Mouse (Mus musculus): ENCODE results near the gene Lrig1.

Lrig1 gene

GRCm38 (mm10) chr6:94700067-94700491 is at the start of gene Lrig1:
Lrig1 (minus strand) TSS chr6:94700158.
- DNase-seq, result peak; percentile 96 to 99

DNA sequence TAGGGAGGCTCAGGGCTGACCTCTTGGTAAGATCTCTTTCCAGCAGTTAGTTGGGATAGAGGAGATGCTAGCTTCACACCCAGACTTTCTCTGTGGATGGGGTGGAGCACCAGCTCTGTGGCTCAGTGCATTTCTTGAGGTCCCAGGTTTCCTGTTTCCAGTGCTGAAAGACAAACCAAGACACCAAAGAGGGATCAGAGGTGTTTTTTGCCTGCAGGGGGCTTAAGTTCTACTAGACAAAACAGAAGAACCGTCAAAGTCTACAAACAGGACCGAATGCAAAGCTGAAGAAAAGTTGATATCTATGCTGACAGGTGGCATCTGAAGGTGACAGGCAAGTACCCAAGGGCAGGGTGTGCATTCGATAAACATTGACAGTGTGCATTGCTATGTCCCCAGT is 49.7 kb upstream of the Lrig1 start:
- no peak for DNase-seq

- no peak for DNase-seq
Measured at GRCm38 (mm10) chr6:94748361-94748760, 48.4 kb upstream of the Lrig1 start.

DNA sequence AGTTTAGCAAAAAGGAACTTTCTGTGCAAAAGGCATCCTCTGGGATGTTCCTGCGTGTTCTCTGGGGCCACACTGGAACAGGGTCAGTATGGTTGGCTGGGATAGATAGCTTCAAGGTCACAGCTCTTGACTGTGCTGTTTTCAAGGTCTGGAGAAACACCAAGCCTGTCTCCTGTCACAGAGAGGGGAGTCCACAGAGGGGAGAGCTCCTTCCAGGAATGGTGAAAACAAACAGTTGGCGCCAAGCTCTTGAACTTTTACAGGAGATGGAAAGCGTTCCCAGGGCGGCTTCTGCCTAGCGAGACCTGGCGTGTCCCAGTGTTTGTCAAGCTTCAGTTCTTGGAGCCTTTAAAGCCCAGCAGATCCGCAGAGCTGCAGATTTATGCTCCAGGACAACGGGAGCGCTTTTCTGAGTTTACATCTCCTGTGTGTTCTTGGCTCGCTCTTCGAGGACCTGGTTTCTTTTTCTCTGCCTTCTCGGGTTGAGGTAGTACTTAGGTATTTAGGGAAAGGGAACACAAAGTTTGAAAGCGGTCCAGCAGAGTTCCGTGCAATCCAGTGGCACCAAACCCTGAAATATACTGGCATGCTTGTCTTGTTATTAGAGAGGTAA is 40.3 kb upstream of the Lrig1 start:
- DNase-seq, result no peak

GRCm38 (mm10) chr6:94738647-94739046 is 38.7 kb upstream of the Lrig1 start:
- no peak for DNase-seq

GRCm38 (mm10) chr6:94733878-94734277 is 33.9 kb upstream of the Lrig1 start:
- DNase-seq, result peak; percentile 51 to 73

- no peak for DNase-seq
Measured at GRCm38 (mm10) chr6:94729847-94730246, 29.9 kb upstream of the Lrig1 start.

- DNase-seq, result no peak
Measured at GRCm38 (mm10) chr6:94729132-94729531, 29.2 kb upstream of the Lrig1 start.

DNA sequence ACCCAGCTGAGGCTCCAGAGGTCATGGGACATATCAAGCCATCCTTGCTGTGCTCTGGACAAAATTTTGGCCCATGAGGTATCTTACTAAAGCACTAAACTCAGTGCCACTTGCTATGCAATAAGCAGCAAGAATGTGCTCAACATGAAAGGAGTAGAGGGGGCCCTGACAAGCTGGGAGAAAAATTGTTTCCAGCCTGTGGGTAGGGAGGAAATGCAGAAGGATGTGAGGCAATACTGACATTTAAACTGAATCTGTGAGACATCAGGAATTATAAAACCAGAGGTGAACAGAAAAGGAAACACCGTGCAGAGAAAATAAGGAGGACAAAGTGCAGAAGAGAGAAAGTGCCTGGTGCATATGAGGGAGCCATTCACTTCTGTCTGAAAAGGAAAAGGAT is 24.7 kb upstream of the Lrig1 start:
- DNase-seq, result no peak

GRCm38 (mm10) chr6:94718607-94719346 is 18.8 kb upstream of the Lrig1 start:
- no peak for DNase-seq

GRCm38 (mm10) chr6:94717705-94718489 is 17.9 kb upstream of the Lrig1 start:
- no peak for DNase-seq

DNA sequence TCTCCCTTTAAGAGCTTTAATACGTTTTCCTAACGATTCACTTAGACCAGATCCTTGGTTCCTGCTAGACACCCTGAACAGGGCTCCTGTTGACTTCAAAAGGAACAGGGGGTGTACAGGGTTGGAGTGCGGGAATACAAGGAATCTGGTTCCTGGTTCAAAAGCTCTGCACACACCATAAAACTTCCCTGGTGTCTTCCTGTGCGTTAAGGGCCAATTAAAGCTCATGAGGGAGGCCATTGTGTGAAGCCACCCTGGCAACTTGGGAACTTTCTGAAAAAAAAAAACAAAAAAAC is 15.6 kb upstream of the Lrig1 start:
- no peak for DNase-seq

- no peak for DNase-seq
Measured at GRCm38 (mm10) chr6:94714815-94715644, 15.1 kb upstream of the Lrig1 start.

DNA sequence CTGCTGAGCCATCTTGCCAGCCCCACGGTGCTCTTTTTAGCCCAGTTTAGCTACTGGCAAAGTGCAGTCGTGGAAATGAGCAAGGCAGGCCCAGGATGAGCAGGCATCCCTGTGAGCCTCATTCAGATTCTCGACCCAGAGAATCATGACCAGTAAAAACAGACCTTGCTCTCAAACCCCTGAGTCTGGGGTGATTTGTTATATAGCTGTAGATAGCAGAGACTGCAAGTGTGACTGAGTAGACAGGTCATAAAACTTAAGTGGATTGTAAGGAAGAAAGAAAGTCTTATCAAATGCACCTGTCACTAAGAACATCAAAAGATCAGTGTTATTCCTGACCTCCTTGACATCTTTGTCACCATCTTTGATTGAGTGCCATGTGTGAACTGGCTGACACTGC is 9.9 kb upstream of the Lrig1 start:
- DNase-seq, result no peak

DNA sequence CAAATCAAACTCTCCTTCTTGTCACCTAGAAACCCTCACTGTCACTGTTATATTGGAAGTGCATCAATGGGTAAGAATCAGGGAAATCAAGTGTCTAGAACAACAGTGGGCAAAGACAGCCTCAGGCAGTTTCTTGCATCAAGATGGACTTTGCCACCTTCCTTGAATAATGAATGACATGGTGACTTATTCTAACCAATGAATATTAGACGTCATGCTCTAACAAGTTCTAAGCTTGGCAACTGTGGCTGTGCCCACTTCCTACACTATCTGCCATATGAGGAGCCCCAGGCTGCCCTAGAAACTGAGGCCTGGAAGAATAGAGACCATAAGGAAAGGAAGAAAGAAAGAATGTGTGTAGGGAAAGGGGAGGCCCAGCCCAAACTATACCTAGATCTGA is 9.2 kb upstream of the Lrig1 start:
- DNase-seq, result no peak

- DNase-seq, result no peak
Measured at GRCm38 (mm10) chr6:94707254-94707653, 7.3 kb upstream of the Lrig1 start.

- DNase-seq, result no peak
Measured at GRCm38 (mm10) chr6:94705931-94706330, 6.0 kb upstream of the Lrig1 start.

DNA sequence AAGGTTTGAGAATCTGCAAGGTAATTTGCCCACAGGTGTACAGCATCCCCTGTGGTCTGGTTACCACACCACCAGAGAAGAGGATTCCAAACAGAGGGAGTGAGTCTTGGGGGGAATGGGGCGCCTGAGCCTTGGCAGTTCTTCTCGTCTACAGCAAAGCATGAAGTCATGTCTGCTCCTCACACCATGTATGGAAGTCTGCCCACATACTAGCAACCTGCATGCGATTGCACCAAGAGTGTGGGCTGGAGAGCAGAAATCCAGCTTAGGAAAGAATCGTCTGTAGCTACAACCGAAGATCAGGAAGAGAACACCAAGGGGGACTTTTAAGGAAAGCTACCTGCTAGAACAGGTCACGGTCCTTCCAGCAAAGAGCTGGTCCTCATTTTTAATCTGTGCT is 3.0 kb upstream of the Lrig1 start:
- DNase-seq, result no peak

DNA sequence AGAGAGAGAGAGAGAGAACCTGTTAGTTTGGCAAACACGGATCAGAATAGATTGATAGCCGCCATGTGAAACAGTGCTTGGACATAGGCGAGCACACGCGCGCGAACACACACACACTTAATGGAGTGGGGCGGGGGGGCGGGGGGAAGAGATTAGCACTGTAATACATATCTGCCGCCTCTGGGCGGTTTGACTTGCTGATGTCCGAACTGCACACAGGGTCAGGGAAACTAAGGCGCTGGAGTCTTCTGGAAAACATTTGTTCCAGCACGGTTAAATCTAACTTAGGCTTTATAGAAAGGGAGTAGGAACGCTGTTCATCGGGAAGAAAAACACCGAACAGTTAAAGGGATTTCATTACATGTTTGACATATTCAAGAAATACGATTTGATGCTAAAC is 1.1 kb upstream of the Lrig1 start:
- no peak for DNase-seq

- peak; percentile 58 to 63 for DNase-seq
Measured at GRCm38 (mm10) chr6:94700612-94701011, 654 bp upstream of the Lrig1 start.

DNA sequence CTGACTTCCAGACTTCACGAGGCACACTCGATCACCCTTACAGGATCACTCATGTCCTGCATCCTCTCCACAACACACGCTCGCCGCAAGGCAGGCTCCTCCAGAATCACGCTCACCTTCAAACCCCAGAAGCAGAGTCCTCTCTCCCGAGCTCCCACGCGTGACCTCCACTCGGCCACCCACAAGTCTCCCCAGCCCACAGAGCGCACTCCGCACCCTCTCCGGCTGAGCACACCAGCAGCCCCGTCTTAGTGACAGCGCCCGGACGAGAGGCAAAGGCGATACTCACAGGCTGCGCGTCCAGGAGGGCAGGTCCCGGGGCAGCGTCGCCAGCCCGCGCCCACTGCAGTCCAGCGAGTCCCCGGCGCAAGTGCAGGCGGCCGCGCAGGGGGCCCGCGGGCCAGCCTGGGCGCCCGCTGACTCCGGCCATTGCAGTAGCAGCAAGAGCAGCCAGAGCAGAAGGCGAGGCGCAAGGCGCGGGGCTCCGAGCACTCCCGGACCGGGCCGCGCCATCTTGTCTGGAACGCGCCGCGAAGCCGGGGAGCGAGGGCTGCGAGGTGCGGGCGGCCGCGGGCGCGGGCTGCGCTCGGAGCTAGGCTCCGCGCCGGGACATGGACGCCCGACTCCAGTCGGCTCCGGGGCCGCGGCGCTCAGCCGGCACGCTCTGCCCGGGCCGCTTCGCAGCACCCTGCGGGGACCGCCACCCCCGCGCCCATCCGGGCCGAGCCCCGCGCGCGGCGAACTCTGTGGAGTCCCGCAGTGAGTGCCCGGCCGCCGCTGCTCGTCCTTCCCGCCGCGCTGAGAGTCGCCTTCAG is 578 bp downstream of the Lrig1 start:
- DNase-seq, result peak; percentile 54 to 59

DNA sequence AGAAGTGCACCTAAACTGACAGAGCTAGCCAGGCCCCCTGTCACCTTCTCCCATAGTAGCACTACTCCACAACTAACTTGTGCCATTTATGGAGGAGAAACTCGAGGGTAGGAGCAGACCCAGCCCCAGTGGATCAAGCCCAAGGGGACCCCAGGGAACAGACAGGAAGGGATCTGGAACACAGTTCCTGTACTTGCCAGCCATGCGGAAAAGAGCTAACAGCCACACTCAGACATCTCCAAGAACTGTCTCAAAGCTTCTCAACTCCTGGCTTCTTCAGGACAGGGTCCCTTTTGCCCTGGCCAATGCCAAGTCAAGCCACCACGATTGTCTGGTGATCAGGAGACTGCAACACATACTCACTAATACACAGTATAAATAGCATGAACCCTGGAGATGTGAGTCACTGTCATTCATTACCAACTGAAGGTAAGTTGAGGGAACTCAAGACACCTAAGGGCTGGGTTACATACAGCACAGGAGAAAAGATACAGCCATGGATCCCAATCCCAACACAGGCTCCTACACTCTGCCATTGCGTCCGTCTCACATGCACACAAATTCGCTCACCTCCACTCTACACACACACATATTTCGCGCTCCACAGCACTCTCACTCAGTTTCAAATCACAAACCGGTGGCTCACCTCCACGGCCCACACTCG is 1.3 kb downstream of the Lrig1 start:
- DNase-seq, result no peak

Data from thymus, postnatal 36 days (tissue).